Mouse (Mus musculus) gastrocnemius, adult 18-20 months (tissue): ENCODE measurements around the gene Cox7a1. TPM values are rescaled to one million over a fixed set of nuclear protein-coding genes. Genes with fewer than 3 reads are reported as not detected.
A peak's percentile ranks its signal among the peaks of the same experiment; 100 is the strongest.
"Not testable (repeated sequence)": the region's sequence is repeated elsewhere in the genome, so short reads cannot be mapped to it uniquely, and the experiment has no call there.

Experiments
- DNase-seq: peaks from one replicate; pipeline ENCODE4 v3.0.0; 2021; ENCODE audit warnings: low spot score
- long read RNA-seq, 2 experiments: library from polyadenylated mRNA; stranded (forward); transcript quantifications; one replicate each; pipeline ENCODE4 v2.0.0; 2021
- total RNA-seq, 2 experiments: library from RNA; stranded (reverse); gene quantifications; 2 replicates each; pipeline ENCODE4 v1.2.3; 2021

Gene Cox7a1
- total RNA-seq: 100 to 1,000 TPM; 938 to 989 TPM
- long read RNA-seq, experiment 1, transcript Cox7a1-202 (4 exons, 485 nt): minor isoform, 8 of 377 reads
- long read RNA-seq, experiment 1, transcript Cox7a1-201 (4 exons, 393 nt): major isoform, 299 of 377 reads
- long read RNA-seq, experiment 1, partial matches to known transcripts: 68 of 377 reads
- long read RNA-seq, experiment 1, other reads (novel, unspliced or antisense): 2 of 377 reads
- long read RNA-seq, experiment 2, transcript Cox7a1-201 (4 exons, 393 nt): major isoform, 158 of 208 reads
- long read RNA-seq, experiment 2, transcript Cox7a1-202 (4 exons, 485 nt): minor isoform, 6 of 208 reads
- long read RNA-seq, experiment 2, partial matches to known transcripts: 44 of 208 reads
- long read RNA-seq, experiment 2, other reads (novel, unspliced or antisense): 0 of 208 reads

DNA sequence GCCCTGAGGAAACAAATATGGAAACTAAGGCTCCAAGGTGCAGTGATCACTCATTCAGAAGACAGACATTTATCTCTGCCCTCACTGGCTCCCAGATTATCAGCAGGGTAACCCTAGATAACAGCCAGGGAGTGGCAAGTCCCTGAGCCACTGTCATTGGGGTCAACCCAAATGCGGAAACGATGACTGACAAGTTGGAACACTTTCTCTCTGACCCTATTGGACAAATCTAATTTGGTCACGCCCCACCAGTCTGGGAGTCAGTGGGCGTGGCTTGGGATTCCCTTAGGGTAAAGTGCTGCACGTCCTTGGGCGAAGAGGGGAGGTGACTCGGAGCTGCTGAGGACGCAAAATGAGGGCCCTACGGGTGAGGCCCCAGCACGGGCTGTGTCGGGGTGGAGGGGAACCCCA is at the start of gene Cox7a1:
Gene Cox7a1, plus strand, starts transcription at position 266 of the 411 bp plus-strand sequence.
- peak; percentile 98 for DNase-seq

DNA sequence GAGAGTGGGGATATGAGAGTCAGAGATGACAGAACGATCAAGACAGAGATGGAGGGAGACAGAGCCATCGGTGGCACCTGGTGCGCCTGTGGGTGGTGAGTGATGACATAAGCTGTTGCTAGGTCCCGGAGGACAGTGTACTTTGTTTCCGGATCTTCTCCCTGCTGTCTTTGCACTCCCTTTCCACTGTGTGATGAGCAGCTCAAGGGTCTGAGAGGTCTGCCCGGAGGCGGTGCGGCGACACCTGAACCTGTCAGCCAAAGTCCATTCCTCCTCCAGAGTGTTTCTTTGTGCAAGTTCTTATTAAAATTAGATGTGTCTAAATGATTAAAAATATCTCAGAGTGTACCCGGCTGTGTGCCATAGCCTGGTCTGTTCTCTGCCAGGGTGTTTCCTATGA is 47.1 kb upstream of the Cox7a1 start:
- no peak for DNase-seq

GRCm38 (mm10) chr7:30143170-30143554 is 40.8 kb upstream of the Cox7a1 start:
- DNase-seq: no peak

GRCm38 (mm10) chr7:30143555-30144209 is 40.3 kb upstream of the Cox7a1 start:
- DNase-seq: peak; percentile 7

- DNase-seq: no peak
Observed at GRCm38 (mm10) chr7:30147011-30147410, 36.9 kb upstream of the Cox7a1 start.

- no peak for DNase-seq
Observed at GRCm38 (mm10) chr7:30154040-30154439, 29.9 kb upstream of the Cox7a1 start.

GRCm38 (mm10) chr7:30155507-30155906 is 28.4 kb upstream of the Cox7a1 start:
- DNase-seq: no peak

DNA sequence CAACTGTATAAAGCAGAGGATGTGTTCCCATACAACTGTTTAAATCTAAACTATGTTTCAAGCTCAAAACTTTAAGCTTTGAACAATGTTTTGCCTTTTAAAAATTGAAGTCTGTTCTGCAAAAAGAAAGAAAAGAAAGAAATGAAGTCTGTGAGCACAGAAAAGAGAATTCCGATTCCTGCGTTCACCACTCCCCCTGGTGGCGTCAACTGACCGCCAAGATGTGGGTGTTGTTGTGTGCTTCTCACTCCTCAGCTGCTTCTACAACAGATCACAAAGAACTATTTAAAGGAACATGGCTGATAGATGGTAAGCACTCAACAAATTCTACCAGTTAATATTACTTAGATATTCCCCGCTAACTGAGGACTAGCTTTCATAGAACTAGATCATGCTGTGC is 20.8 kb upstream of the Cox7a1 start:
- no peak for DNase-seq

GRCm38 (mm10) chr7:30164745-30165144 is 19.2 kb upstream of the Cox7a1 start:
- no peak for DNase-seq

DNA sequence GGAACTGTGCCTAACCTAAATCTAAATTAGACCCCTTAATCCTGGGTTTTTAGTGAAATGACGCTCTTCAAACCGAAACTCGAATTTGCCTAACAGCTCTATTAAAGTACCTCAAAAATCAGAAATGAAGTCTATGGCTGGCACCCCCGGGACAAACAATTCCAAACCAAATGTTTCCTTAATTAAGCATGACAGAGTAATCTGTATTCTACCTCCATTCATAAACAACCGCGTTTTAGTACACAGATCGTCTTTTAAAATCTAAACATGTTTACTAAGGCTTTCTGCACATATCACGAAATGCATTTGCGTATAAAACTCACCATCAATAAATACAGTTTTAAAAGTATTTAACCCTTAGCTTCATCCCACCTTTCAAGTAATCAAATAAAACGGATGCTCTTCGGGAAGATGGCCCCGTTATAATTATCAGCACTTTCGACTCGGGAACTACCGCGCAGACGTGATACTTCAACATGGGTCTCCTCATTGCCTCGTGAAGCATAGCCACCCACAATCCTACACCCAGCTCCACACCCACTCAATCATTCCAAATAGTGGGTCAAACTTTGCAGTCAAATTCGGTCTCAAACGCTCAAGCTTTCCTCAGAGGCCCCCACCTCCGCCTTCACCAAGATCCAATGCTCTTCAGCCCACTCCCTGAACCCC is 14.9 kb upstream of the Cox7a1 start:
- no peak for DNase-seq

DNA sequence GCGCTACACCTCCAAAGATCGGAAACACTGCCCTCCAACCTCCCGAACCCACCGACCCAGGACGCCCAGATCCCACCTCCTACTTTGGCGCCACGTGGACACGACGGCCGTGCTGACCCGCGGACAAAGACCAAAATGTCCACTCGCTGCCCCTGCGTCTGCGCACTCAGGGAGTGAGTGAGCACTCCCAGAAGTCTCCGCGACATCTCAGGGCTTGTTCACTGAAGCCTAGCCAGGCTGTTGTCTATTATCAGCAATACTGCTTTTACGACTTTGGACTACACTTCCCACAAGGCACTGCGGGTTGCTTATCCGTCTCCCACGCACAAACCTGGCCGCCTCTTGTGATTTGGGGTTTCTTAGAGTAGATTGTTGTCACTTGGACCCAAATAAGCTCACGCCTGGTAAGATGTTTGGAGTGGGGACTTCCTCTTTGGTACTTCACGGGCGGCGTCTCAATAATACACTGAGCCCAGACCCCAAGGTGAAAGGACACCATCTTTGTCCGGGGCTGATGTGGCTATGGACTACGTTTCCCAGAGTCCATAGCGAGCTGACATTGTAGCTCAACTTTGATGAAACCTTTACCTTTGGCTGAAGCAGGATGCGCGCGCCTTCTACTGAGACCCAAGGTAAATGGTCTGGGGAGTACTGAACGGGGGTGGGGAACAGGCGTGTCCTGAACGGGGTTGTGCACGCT is 14.2 kb upstream of the Cox7a1 start, which contains the start of gene Zfp146:
Gene Zfp146, minus strand, starts transcription at position 168 of the 700 bp plus-strand sequence.
- DNase-seq: peak; percentile 96

GRCm38 (mm10) chr7:30170283-30170951 is 13.5 kb upstream of the Cox7a1 start:
- DNase-seq: no peak

DNA sequence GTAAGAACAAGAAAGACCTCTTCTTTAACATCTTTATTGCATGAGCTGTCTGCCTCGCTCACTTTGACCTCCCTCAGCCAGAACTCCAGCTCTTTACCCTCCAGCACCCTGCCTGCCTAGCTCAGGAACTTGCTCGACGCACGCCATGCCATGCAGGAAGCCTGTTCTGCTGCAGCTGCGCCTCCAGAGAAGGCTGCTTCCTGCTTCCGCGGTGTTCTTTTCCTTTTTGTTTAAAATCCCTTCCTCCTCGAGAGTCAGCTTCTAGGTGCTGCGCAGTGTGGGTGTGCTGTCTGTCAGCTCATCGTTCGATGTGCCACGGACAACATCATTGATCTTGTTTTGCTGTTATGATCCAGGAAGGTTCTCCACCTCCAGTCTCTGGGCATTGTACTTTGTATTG is 7.5 kb upstream of the Cox7a1 start:
- no peak for DNase-seq

- DNase-seq: no peak
Observed at GRCm38 (mm10) chr7:30178256-30178655, 5.7 kb upstream of the Cox7a1 start.

DNA sequence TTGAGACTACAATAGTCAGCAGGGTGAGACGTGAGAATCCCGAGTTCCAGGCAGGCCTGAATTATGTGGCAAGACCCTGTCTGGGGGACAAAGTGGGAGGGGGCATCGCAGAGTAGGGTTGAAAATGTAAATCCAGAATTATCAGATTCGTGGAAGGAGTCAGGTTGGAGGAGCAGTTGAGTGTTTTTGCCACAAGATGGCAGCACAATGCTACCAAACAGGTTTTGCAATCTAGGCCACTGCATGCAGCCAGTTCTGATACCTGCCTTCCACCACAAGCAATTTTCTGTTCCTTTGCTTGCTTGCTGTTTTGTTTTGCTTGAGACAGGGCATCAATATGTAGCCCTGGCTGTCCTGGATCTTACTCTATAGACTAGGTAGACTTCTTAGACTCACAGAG is 2.6 kb upstream of the Cox7a1 start:
- DNase-seq: peak; percentile 82

DNA sequence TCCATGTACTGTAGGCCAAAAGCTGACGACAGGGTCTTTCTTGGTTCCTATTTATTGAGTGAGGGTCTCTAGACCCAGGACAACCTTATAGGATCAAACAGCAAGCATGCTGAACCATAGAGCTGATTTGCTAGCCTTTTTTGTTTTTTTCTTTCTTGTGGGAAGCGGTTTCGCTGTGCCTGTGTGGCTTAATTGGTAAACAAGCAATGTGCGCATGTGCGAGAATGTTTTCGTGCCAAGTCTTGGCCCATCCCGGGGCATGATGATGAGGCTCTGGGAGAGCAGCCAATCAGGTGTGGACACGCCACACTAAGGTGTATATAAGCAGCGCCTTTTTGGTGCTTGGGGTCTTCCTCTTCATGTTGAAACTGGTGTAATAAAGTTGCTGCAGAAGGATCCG is 2.0 kb upstream of the Cox7a1 start:
- DNase-seq: not testable (repeated sequence)

- not testable (repeated sequence) for DNase-seq
Observed at GRCm38 (mm10) chr7:30183189-30183588, 755 bp upstream of the Cox7a1 start.

DNA sequence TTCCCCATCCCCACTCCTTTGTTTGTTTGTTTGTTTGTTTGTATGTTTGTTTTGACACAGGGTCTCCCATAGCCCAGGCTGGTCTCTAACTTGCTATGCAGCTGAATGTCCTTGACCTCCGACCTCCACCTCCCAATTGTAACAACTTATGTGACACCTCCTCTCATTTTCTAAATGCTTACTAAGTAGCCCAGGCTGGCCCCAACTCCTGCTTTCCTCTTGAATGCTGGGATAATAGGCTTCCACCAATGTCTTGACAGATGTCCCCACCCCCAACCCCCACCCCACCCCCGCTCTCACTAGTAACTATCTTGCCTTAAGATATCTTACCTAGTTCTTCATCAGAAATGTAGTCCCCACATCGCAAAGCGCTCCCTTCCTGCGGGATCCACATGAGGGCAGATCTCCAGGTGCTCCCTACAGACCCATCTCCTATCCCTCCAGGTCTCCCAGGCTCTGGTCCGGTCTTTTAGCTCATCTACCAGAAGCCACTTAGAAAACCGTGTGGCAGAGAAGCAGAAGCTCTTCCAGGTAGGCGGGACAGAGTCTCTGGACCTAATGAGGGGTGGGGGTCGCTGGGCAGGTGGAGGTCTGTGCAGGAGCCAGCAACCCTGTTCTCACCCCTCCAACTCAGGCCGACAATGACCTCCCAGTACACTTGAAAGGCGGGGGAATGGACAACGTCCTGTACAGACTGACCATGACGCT is 851 bp downstream of the Cox7a1 start:
- DNase-seq: no peak

DNA sequence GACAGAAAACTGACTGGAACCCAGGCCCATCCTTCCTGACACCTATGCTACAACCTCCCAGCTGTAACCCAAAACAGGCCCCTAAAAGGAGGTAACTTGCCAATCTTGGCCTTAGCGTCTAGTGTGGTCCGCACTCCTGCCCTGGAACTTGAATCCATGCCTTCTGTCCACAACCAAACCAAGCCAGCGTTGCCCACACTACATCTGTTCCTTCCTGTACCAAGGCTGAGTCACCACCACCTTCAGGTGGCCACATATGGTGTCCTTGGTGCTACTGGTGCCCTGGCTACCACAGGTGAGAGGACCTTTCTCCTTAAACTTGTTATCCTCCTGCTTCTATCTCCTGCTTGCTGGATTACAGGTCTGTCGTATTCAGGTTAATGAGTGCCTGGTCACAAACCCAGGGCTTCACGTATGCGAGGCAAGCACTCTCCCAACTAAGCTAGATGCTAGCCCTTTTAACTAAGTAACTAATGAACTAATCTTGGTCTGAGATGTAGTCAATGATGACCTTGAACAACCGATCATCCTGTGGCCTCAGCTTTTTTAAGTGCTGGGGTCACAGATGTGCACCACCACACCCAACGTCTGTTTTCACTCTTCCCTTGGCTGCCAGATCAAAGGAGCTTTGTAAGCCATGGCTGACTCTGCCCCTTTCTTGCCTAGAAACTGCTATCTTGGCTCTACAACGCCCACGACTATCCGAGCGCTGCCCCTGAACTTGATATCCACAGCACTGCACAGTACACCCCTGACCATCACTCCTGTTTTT is 4.6 kb downstream of the Cox7a1 start:
- DNase-seq: no peak

- DNase-seq: no peak
Observed at GRCm38 (mm10) chr7:30189116-30189491, 5.2 kb downstream of the Cox7a1 start.
